Mouse (Mus musculus) retina, adult 2 months (tissue): Measurements from ENCODE around the gene Prkn.

Source experiments
- DNase-seq: peaks from one replicate; pipeline ENCODE4 v3.0.0-alpha.2; 2012; ENCODE audit warnings: low read depth, low spot score

Prkn gene

DNA sequence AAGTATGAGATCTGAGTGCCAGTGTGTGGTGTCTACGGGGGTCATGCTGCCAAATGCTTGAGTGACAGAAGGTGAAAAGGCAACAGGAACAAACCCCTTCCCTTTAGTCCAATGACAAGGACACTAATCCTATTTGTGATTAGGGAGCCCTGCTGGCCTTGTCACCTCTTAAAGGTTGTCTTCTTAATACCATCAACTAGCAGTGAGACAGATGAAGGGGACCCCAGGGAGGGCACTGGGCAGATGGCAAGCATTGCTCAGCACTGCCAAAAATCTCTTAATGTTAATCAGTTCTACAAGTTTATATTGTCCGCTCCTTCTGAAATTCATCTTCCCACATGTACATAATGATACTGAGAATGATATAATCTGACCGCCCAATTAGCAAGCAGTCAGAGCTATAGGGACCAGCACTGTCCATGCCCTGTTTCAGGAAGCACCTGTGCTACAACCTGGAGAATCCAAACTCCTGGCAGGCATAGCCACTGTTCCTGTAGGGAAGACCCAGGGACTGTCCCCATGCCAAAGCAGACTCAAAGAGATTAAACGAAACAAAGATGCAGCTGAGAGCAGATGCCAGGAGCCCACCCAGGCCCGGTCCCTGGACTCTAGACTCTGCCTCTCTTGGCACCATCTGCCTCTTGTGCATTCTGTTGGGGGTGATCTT, 1250.2 kb downstream of the Prkn start:
- DNase-seq: no peak

DNA sequence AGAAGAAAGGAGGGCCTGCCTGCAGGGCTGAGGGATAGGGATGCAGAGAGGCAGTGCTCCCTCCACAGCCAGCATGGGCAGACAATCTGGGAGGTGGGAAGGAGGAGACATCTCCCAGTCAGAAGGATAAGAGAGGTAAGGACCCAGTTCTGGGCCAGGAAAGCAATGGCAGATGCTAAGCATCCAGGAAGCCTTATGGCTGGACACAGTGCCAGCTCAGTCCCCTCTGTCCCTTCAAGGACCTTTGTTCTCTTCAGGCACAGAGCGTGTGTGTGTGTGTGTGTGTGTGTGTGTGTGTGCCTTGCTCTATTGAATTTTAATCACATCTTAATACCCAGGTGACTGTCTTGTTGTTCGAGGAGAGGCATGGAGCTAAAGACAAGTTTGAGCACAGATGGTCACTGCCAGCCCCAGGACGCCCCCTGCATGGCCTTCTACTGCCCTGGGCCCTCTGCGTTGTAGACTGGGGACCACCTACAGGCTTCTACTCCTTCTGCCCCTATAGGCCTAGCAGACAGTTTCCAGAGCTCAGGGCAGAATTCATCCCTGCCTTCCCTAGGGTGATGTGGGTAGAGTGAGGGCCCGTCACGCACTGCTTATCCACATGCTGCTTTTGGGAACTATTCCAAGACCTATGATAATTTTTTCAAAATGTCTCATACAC, 1252.8 kb downstream of the Prkn start:
- no peak for DNase-seq

DNA sequence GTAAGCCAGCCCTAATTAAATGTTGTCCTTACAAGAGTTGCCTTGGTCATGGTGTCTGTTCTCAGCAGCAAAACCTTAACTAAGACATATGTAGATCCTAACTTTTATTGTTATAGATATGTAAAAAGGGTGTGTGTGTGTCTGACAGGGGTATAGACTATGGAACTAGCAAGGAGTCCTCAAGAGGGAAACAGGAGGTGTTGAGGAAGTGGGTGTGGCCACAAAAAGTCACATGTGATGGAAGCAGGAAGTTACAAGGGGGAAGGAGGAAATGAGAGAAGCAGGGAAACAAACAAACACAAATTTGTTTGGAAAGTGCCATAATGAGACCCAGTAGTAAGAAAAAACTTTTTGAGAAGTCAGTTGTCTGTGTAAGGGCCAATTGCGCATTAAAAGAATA, 1253.8 kb downstream of the Prkn start:
- no peak for DNase-seq

DNA sequence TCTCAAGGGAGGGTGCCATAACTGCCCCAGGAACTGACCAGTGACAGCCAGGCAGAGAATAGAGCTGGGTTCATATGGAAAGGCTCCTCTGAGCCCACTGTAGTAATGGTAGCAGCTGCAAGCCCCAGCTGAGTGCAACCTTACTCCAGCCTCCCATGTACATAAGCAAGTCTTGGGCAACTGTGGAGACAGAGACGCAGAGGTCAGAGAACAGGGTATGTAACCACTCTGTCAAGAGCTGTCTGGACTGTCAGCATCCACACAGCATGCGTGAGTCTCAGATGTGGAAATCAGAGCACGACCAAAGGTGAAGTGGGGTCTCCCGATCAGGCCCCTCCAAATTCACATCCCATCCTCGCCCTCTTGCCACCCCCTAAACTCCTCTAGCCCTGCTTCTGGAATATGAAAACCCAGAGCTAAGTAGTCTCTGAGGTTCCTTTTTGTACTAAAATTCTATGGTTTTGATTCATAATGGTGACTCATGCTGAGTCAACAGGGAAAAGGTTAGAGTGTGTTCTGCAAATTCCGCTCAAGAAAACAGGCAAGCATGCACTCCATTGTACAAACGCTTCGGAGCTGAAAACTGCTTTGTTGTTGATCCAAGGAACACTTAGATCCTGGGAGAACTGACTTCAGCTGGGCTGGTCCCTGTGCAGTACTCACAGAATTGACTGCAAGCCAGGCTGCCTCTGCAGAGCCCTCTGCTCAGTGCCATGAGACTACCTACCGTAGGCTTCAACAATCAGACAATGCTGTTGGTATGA, 1254.8 kb downstream of the Prkn start:
- no peak for DNase-seq

DNA sequence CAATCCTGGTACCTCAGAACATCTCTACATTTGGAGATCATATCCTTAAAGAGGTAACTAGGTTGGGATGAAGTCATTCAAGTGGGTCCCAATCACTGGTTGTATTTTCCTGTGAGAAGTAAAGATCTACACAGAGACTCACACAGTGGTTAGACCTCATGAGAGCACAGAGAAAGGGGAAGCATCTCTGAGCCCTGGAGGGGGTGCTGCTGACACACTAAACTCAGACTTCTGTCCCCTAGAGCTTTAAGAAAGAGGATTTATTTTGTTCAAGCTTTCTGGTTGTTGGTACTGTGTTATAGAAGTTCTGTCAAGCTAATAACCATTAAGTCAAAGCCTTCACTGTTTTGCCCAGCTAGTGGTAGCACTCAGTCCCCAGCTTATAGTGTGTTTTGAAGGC, 1259.2 kb downstream of the Prkn start:
- no peak for DNase-seq

DNA sequence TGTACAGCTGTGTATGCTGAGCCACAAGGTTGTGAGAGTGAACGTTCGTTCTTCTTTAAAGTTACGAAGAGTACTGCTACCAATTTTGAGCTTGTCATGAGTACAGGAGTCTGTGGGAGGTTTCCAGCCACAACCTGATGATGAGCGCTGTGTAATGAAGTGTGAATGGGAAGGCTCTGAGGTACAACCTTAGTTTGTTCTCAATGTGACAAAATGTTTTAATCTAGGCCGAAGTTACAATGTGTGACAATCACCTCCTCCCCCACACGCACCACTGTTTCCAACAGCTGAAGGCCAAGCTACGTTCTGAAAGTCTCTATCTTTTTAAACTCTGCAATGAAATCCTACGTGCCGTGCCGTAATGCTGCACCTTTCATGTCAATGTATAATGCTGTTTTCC, 1262.1 kb downstream of the Prkn start:
- DNase-seq: no peak

DNA sequence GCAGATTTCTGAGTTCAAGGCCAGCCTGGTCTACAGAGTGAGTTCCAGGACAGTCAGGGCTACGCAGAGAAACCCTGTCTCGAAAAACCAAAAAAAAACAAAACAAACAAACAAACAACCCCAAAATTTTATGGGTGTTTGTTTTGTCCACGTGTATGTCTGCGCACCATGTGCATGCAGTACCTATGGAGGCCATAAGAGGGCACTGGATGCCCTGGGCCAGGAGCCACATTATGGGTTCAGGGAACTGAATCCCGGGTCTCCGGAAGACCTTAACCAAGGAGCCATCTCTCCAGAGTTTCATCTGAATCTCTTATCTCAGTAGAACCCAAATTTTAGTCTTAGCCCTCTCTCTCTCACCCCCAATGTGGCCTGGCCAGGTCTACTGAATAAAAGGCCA, 1263.6 kb downstream of the Prkn start:
- DNase-seq: no peak

DNA sequence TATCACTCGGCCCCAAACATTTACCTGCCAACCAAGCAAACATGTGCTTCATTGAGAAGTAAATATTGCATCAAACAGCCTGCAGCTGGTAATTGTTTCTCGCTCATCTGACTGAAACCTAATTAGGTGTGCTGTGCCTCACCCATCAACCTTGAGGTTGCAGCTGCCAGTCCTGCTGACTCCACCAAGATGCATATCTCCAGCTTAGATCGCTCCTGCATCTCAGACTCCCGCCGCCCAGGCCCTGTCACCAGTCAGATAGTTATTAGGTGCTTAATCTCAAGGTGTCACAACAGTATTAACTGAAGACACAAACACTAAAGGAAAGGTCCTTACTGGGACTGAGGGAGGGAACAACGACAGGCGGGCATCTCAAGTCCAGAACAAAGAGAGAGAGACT, 1264.1 kb downstream of the Prkn start:
- no peak for DNase-seq

DNA sequence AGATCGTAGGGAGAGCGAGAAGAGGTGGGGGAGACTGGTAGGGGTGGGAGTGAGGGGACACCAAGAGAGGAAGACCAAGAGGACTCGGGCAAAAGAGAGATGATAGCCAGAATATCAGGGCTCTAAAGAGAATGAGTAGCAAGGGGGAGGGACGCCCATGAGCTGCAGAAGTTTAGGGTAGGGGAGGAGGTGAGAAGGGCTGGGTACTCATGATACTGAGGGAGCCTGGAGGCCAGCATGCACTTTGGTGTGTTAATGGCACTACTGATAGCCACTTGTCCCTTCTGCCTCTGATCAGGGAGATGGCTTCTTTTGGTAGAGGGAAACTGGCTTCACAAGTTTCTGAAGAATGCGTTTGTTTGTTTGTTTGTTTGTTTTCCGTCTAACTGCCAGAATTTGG, 1264.5 kb downstream of the Prkn start:
- no peak for DNase-seq

DNA sequence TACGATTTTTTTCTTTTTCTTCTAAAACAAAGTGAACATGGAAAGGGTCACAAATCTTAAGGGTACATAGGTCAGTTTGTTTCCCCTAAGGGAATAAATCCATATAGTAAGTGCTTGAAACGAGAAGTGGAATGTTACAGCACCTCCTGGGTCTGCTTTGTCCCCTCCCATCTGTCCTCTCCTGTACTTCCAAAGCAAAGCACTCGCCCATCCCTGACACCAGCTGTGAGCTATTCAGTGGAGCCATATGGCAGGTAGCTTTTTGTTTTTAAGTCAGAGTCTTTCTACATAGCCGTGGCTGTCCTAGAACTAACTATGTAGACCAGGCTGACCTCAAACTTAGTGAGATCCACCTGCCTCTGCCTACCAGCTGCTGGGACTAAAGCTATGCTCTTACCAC, 1266.1 kb downstream of the Prkn start:
- no peak for DNase-seq
